Mouse (Mus musculus) forebrain, embryonic 14.5 days (tissue): ENCODE measurements around the gene Lrch2. TPM values are rescaled to one million over a fixed set of nuclear protein-coding genes. Genes with fewer than 3 reads are reported as not detected.
A peak's percentile ranks its signal among the peaks of the same experiment; 100 is the strongest.
"Not testable (repeated sequence)": the region's sequence is repeated elsewhere in the genome, so short reads cannot be mapped to it uniquely, and the experiment has no call there.

Source experiments
- ATAC-seq: fragments of 200-750 bp; cut with Nextera tagmentation; 2 replicates; pipeline ENCODE4 v1.8.0; 2017; ENCODE audit warnings: mild to moderate bottlenecking, moderate library complexity
- DNase-seq: peaks from one replicate; pipeline ENCODE4 v3.0.0-alpha.2; 2015; ENCODE audit warnings: low spot score
- H3K27ac ChIP-seq: fragments of 300-500 bp; sonication (generic); 2 replicates; pipeline ENCODE4 v1.5.1; 2014; ENCODE audit warnings: low read depth, mild to moderate bottlenecking, control low read depth, low read length, moderate library complexity
- H3K27me3 ChIP-seq: fragments of 300-500 bp; sonication (generic); replicated peaks from 2 replicates; pipeline ENCODE4 v1.6.1; 2014; ENCODE audit warnings: low read length, control low read depth, mixed read lengths; ENCODE audit not compliant: control insufficient read depth, insufficient read depth
- H3K36me3 ChIP-seq: fragments of 300-500 bp; sonication (generic); 2 replicates; pipeline ENCODE4 v1.6.1; 2014; ENCODE audit warnings: low read length, control low read depth; ENCODE audit not compliant: control insufficient read depth, insufficient read depth
- H3K4me1 ChIP-seq: fragments of 300-500 bp; sonication (generic); 2 replicates; pipeline ENCODE4 v1.6.1; 2014; ENCODE audit warnings: antibody characterized with exemption, low read length, control low read depth; ENCODE audit not compliant: control insufficient read depth, insufficient read depth
- H3K4me2 ChIP-seq: fragments of 300-500 bp; sonication (generic); 2 replicates; pipeline ENCODE4 v1.6.1; 2014; ENCODE audit warnings: mild to moderate bottlenecking, control low read depth, low read length
- H3K4me3 ChIP-seq: fragments of 300-500 bp; sonication (generic); 2 replicates; pipeline ENCODE4 v1.5.1; 2014; ENCODE audit warnings: low read depth, low read length, control low read depth
- H3K9ac ChIP-seq: fragments of 300-500 bp; sonication (generic); 2 replicates; pipeline ENCODE4 v1.6.1; 2014; ENCODE audit warnings: mild to moderate bottlenecking, low read length, control low read depth, moderate library complexity
- H3K9me3 ChIP-seq: fragments of 300-500 bp; sonication (generic); replicated peaks from 2 replicates; pipeline ENCODE4 v1.6.1; 2016; ENCODE audit warnings: low read length, control low read depth, mixed read lengths; ENCODE audit not compliant: control insufficient read depth
- WGBS: fragments of 180-500 bp; shearing (Covaris S2); extraction: QIAGEN DNeasy Blood & Tissue Kit; methylation state at CpG from one replicate; pipeline ENCODE4 v1.1.7; 2014; 5-methylcytosine and 5-hydroxymethylcytosine counted together
- polyA plus RNA-seq: library from polyadenylated mRNA; unstranded; fragments of >200 nt; fragmentation: Nextera tagmentation; extraction: Ambion mirVana; gene quantifications from 2 replicates; pipeline ENCODE4 v1.2.1, GENCODE M21; 2014

Lrch2 gene
- polyA plus RNA-seq, 1 experiment from 2014 or later, result 22.1 TPM

DNA sequence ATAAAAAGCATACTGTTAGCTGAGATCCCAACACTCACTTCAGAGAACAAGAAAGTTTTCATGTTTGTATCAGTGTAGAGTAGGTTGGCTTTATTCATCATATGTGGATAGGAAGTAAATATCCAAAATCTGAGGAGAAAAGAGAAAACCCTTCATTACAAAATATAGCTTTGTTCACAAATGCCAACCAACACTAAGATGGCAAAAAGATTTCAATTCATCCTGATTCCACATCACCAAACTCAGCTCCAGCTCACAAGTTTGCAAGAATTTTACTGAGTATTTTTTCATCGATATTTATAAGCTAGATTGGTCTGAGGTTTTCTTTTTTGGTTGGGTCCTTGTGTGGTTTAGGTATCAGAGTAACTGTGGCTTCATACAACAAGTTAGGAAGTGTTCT, 100.3 kb downstream of the Lrch2 start, which contains the start of gene Vmn1r239-ps:
Gene Vmn1r239-ps (minus strand): TSS at position 101 of the 400 bp plus-strand sequence.
- H3K27ac ChIP-seq, H3K36me3 ChIP-seq, H3K4me1 ChIP-seq, H3K4me3 ChIP-seq, H3K27me3 ChIP-seq, DNase-seq, H3K4me2 ChIP-seq, ATAC-seq, H3K9ac ChIP-seq, H3K9me3 ChIP-seq: not testable (repeated sequence)
- 74% methylated on average over 1 of the region's 1 CpGs for WGBS

DNA sequence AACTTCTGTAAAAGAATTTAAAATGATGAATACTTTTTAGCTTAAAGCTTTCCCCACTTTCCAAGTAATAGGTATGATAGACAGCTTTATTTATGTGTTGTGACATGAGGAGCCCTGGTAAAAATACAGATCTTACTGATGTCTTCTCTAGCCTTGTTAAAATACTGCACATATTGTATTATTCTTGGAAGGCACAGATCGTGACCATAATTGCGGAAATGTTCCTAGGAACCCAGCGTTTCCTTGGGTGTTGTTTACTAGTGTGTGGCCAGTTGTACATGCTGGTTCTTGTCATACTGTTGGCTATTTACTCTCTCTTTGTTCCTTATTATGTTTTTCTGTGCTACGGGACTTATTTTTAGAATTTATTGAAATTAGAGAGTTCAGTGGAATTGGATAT, 110.5 kb downstream of the Lrch2 start:
- Histone ChIP-seq H3K4me1 (no peaks in the 10 kb centered on the region), H3K27me3 (no peaks in the 10 kb centered on the region), H3K36me3 (no peaks in the 10 kb centered on the region), H3K27ac (no peak overlapping the region), H3K9me3 (no peaks in the 10 kb centered on the region), H3K4me3 (no peak overlapping the region), H3K9ac (no peak overlapping the region), H3K4me2 (no peak overlapping the region)
- DNase-seq, result no peak
- ATAC-seq, result no peak
- 86% methylated on average over 4 of the region's 4 CpGs for WGBS

DNA sequence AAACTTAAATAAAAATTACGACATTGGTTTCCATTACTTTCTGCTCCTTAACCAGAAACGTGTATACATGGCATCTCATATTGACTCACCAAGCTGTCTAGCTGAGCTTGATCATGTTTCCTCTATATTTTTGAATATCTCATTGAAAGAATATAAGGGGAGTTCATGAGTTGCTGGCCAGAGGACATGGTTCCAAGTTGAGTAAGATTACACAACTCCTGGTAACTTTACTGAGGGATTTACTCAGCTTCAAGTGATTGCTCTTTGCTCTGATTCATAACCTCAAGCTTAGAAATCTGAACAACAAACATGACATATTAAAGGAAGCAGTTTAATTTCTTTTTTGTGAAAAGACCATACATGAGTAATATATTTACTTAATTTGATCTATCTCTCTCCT, 118.5 kb downstream of the Lrch2 start:
- Histone ChIP-seq H3K9me3 (no peaks in the 10 kb centered on the region), H3K4me1 (no peaks in the 10 kb centered on the region), H3K27ac (no peak overlapping the region), H3K4me3 (no peak overlapping the region), H3K36me3 (no peaks in the 10 kb centered on the region), H3K27me3 (no peaks in the 10 kb centered on the region), H3K9ac (no peak overlapping the region), H3K4me2 (no peak overlapping the region)
- 82% methylated on average over 2 of the region's 2 CpGs for WGBS
- no peak for ATAC-seq
- no peak for DNase-seq

DNA sequence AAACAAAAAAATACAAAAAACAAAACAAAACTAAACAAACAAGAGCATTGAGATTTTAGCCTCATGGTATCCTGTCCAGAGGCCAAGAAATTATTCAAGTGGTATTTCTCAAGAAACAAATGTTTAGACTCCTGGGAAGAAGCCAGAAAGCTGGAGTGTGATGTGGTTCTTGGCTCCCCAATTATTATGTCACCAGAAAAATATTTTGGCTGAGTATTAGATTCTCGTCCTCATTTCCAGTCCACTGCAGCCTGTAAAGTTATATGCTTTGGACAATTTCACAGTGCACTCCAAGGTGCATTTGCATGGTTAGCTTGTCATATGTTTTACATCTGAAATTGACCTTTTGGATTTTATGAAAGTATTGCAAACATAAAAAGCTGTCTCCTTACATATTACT, 124.1 kb downstream of the Lrch2 start:
- no peak overlapping the region for H3K9ac ChIP-seq
- no peak overlapping the region for H3K4me2 ChIP-seq
- 60% methylated on average over 1 of the region's 1 CpGs for WGBS
- no peaks in the 10 kb centered on the region for H3K4me1 ChIP-seq
- H3K9me3 ChIP-seq, result no peaks in the 10 kb centered on the region
- DNase-seq (peak; percentile 17), ATAC-seq (no peak)
- H3K36me3 ChIP-seq, result no peaks in the 10 kb centered on the region
- no peak overlapping the region for H3K27ac ChIP-seq
- no peak overlapping the region for H3K4me3 ChIP-seq
- no peaks in the 10 kb centered on the region for H3K27me3 ChIP-seq

DNA sequence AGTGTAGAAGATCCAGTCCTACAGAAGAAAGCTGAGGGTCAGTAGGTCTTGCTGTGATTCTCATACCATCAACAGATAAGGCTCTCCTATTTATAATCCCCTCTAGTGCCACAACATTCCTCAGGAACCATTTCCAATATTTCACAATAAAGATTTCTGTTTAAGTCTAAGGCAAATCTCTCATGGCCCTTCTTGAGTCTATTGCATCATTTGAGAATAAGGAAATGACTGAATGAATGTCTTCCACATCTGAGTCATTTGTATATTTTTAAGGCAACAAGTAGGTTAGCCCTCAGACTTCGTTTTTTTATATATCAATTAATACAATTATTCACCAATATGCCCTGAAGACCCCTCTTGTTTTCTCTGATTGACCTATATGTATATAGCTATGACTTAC, 124.8 kb downstream of the Lrch2 start, which contains the start of gene Il13ra2:
Gene Il13ra2 (minus strand): TSS at position 64 of the 400 bp plus-strand sequence.
- WGBS, result 41% methylated on average over 1 of the region's 1 CpGs

More for the DNA sequence above, 124.8 kb downstream of the Lrch2 start, which contains the start of gene Il13ra2:
- Histone ChIP-seq H3K27me3 (no peaks in the 10 kb centered on the region), H3K4me2 (no peak within 1 kb of the TSS), H3K27ac (no peak within 1 kb of the TSS), H3K4me1 (no peaks in the 10 kb centered on the region), H3K4me3 (no peak within 1 kb of the TSS), H3K9ac (no peak within 1 kb of the TSS), H3K9me3 (no peaks in the 10 kb centered on the region), H3K36me3 (no peaks in the 10 kb centered on the region)
- ATAC-seq (no peak), DNase-seq (no peak)

Other genes with a start within 250 kb of the Lrch2 start
- gene Il13ra2, start 124.9 kb downstream of the Lrch2 start, polyA plus RNA-seq, result not detected in 2 replicates
- gene Vmn1r239-ps, start 100.4 kb downstream of the Lrch2 start, polyA plus RNA-seq, result not detected in 2 replicates
- not detected in 2 replicates for gene Gm15128, start 211.9 kb upstream of the Lrch2 start, polyA plus RNA-seq